Mouse (Mus musculus) cerebellum, postnatal 36 days (tissue): ENCODE results near the gene Emc8.
"Not testable (repeated sequence)": the region's sequence is repeated elsewhere in the genome, so short reads cannot be mapped to it uniquely, and the experiment has no call there.

Source experiments
- DNase-seq, 2 experiments: peaks; one replicate each; pipeline ENCODE4 v3.0.0; 2021 to 2022; ENCODE audit warnings: mixed read lengths in 2 of 2

Emc8 gene

DNA sequence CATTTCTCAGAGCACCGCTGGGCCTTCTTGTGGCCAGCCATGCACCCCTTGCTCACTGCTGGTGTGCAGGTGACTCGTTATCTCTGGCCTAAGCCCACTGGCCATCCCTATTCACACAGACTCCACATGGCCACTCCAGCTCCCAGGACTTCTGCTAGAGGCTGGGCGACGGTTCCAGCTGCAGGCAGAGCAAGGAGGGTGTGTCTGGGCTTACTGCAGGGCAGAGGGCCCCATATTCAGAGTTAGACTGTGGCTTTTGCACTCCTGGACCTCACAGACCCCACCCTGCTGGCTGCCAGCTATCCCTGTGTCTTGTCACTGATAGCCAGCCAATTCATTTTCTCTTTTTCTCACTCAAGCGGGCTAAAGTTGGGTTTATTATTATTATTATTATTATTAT lies 15.7 kb upstream of the Emc8 start:
- no peak for DNase-seq

DNA sequence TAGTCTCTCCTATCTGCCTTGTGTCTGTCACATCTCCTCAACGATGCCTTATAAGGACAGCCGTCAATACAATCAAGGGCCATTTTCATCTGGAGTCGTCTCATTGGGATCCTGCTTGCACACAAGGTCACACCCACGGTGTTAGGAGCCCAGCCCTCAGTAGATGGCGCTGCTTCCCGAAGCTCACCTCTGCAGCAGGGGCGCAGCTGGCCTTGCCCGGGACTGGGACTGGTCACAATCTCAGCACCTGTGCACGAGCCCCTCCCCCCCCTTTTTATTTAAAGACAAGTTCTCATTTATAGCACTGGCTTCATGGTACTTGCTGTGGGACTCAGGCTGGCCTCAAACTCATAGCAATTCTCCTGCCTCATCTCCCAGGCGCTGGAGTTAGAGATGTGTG lies 15.2 kb upstream of the Emc8 start:
- DNase-seq, result peak; percentile 41 to 63

DNA sequence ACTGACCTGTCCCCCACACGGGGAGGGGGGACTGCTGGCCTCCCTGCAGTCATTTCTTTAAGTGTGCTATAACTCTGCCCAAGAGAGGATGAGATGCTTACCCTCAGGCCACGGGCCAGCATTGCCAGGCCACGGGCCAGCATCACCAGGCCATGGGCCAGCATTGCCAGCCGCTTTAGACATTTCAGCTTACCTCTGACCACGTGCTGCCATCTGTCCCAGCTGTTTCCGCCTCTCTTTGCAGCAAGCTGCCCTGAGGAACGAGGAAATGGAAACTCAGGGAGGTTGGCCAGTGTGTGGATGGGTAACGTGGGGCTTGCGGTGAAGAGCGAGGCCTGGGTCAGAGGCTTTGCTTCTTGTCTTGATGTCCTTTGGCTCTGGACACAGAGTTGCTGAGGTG lies 12.7 kb upstream of the Emc8 start:
- DNase-seq, result no peak

DNA sequence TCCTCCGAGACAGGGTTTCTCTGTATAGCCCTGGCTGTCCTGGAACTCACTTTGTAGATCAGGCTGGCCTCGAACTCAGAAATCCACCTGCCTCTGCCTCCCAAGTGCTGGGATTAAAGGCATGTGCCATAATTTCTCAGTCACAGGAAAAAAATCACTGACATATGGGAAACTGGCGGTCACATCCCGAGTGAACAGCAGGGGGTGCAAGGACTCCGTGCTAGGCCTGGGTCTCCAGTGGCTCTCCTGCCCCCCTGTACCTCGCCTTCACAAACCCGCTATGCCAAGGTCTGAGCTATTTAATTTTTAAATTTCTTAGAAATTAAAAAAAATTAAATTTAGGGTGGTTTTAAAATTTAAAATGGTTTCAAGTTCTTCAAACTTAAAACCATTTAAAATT lies 12.0 kb upstream of the Emc8 start:
- not testable (repeated sequence) for DNase-seq

DNA sequence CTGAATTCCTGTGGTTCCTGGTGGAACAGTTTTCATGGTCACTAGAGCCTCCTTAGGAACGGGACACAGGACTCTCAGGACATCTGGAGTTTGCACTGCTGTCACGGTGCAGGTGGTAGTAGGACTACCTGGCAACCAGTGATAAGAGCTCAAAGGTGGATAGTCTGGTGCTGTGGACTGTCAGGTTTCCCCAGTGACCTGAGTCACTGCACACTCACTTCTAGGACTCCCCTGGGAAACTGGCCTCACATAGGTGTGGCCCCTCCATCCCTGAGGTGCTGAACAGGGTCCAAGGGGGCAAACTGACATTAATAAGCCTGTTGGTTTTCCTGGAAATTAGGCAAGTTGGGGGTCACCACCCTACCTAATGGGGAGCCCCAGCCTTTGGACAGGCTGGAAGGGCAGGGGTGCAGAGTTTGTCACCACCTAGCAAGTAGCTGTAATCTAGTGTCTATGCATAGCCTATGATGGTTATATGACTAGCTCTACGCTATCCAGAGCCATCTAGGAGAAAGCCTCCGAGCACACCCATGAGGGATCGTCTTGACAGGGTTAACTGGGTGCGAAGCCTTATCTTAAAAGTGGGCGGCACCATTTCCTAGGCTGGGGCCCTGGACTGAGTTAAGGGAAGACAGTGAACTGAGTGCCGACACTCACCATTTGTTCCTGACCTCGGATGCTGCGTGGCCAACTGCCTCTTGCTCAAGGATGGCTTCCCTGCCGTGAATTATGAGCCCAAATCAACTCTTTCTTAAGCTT lies 11.4 kb upstream of the Emc8 start:
- DNase-seq, result no peak

DNA sequence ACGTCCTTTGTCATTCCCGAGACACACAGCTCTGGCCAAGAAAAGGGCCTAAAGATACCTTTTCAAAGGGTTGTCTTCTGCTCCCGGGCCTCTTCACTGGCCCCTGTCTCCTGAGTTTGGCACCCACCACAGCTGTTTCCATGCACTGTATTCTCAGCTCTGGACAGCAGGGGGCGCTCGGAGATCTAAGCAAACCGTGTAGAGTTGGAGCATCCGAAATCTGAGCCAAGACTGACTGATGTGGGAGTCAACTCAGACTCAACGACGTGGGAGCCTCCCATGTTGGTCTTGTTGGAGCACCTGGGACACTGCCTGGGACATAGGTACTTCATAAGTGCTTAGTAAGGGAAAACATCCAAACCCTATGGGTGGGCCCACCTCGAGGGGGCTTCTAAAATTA lies 10.1 kb upstream of the Emc8 start:
- DNase-seq, result peak; percentile 81 to 84

DNA sequence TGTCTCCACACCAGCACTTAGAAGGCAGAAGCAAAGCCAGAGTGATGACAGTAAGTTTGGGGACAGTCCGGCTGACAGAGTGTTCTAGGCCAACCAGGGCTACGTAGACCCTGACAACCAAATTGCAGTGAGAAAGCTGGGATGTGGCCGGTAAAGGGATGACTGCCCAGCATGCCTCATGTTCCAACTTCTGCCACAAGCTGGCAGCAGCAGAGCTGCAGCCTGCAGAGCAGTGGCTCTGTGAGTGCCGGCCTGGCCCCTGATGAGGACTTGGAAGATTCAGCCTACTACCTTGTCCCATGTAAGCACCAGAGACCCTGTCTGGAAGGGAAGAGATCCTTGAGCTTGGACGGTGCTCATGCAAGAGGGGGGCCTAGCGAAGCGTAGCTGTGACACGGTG lies 7.3 kb upstream of the Emc8 start:
- DNase-seq, result no peak

DNA sequence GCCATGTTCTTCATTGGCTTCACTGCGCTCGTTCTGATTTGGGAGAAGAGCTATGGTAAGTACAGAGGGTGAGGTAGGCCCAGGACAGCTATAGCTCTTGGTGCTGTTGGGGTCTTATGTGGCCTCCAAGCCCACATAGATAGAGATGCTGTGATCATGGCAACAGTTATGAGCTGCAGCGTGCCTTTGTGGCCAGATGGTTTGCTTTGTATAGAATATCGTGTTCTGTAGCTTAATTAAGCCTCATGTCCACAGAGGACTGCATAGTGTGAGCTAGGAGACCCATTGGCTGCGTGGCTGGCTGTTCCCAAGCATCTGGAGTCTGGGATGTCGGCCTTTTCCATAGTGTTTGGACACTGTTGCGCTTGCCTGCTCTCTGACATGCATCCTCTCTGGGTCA lies 4.9 kb upstream of the Emc8 start:
- DNase-seq, result no peak

DNA sequence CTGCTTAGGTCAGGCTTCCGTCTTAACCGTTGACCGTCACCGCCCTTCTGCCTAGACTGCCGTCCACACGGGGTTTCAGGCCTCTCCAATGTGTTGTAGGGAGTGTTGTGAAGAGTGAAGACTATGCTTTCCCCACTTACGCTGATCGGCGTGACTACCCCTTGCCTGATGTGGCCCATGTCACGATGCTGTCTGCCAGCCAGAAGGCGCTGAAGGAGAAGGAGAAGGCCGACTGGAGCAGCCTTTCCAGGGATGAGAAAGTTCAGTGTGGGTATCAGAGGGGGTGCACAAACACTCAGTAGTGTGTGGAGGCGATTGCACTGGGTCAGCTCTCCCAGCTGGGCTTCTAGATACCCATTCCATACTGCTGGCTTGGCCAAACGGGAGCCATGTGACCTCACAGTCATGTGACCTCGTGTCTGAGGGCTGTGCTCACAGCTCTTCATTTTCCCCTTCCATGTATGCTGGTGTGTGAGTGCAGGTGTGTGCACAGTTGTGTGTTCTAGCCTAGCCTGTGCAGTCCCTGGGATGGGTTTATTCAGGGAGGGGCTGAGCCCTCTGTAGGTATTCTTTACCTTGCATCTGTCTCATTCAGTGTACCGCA lies 4.4 kb upstream of the Emc8 start:
- no peak for DNase-seq

DNA sequence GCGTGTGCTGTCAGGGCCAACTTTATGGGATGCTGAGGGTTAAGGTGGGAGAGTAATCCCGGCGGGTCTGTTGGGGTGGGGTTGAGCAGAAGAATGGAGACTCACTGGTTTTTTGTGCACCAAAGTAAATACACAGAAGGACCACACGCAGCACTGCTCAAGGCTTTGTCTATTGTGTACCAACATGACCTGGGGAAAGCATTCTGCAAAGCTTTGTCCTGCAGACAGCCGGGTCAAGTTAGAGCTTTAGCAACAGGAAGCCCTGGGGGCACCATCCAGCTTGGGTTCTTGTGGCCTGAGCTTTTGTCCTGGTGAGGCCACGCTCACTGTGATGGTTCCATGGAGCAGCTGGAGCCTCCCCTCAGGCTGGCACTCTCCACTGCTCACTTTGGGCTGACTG lies 3.4 kb upstream of the Emc8 start:
- no peak for DNase-seq

DNA sequence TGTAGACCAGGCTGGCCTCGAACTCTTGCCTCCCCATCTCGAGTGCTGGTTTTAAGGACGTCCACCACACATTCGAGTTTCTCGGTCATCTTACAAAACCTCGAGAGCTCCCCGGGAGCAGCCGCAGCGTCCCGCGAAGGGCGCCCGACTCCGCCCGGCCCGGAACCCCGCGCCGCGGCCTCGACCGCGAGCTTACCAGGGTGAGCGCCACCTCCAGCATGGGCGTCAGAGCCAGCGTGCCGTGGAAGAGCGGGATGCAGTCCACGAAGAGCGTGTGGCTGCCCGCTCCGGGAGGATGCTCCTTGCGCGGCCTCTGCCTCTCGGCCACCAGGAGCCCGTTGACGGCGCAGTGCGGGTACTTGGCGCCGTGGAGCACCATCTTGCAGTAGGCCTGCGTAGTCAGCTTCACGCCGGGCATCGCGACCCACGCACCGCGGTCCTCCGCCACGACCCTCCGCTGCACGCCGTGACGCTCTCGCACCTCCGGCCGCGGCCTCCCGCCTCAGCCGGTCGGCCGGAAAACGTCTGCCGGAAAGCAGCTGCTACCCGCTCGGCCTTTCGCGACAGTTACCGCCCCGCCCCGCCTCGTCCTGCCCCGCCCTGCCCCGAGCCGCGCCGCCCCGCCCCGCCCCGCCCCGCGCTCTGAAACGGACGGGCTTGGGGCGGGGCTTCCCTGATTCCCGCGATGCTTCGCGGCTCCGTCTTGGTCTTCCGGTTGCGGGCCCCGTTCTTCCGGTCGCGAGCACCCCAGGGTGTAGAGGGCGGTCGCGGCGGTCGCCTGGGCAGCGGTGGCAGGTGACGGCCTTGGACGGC lies 606 bp downstream of the Emc8 start, which contains the start of the genes Gm27021 and Cox4i1:
Gene Gm27021, minus strand, starts transcription at position 519 of the 813 bp plus-strand sequence.
Gene Cox4i1, plus strand, starts transcription at position 662 of the 813 bp plus-strand sequence.
- DNase-seq, result peak; percentile 90 to 95

DNA sequence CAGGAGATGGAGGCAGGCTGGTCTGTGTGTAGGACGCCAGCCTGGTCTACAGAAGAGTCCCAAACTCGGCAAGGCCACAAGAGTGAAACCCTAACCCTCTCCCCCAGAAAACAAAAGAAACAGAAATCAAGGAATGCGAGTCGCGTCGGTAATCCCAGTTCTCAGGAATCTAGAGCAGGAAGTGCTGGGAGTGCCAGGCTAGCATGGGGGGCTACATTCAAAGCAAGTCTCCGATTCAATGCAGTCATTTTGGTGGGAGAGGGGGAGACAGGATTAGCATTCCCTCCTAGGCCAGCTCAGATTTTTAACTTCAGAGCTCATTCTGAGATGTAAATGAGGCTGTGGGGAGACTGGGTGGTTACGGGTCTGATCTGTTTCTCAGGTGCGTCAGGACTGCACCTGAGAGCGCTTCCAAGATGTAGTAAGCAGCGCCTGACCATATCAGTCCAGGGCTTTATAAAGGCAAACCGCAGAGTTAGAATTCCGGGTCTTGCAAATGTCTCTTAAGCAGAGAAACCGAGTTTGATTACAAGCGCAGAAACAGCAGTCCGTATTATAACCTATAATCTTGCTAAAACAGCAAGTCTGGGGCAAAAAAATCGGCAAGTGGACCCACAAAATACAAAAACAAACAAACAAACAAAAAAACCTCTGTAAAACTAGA lies 1.4 kb downstream of the Emc8 start:
- DNase-seq, result no peak

DNA sequence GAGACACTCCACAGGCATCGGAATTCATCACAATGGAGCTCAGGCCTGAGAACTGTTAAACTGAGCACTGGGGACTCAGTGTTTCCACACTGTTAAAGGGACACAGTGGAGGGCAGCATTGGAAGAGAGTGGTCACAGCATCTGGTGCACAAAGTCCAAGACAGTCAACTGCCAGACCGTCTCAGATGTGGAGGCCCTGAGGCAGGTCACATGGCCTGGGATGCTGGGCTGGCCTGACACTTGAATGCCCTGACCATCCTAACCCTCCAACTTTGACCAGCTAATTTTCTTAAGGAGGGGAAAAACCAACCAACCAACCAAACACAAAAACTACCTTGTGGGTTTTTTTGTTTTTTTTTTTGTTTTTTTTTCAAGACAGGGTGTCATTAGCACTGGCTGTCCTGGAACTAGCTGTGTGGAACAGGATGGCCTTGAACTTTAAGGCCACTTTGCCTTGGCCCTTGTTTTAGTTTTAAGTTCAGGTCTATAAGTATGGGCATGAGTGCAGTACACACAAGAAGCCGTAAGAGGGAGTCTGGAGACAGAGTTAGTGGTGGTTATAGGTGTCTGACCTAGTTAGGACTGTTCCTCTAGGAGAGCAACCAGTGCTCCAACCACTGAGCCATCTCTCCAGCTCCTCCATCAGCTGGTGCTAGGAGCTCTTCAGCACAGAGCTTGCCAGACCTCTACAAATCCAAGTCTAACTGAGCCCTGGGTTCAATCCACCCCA lies 2.5 kb downstream of the Emc8 start:
- no peak for DNase-seq

DNA sequence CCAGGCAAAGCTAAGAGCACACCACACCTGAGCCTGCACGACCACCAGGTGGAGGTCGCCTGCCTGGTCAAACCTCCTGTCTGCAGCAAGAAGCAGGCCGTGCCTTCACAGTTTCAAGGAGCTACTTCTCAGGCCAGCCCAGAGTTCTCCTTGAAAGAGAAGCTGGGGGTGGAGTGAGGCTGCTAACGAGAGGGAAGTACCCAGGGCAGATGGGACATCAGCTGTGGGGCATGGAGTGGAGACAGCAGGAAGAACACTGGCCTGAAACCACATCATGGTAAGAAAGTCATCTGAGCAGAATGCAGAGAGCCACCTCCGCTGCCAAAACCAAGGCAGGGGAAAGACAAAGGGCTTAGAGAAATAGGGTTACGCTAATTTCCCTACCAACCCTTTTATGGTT lies 3.8 kb downstream of the Emc8 start:
- no peak for DNase-seq

DNA sequence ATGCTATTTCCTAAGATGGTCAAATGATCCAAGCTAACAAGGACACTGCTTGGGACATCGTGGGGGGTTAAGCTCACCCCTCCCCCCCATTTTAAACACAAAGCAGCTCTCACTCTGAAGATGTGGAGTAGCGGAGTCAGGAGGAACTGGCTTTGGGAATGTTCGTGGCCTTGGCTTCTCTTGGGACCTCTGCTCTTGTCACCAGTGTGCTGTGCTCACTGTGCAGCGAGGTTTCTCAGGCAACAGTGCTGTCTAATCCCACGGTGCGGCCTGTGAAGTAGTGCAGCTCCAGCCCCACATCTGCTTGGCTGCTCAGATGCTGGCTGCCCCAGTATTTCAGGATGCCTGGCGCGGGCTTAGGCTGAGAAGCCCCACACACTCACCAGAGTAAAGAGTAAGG lies 11.0 kb downstream of the Emc8 start:
- no peak for DNase-seq

DNA sequence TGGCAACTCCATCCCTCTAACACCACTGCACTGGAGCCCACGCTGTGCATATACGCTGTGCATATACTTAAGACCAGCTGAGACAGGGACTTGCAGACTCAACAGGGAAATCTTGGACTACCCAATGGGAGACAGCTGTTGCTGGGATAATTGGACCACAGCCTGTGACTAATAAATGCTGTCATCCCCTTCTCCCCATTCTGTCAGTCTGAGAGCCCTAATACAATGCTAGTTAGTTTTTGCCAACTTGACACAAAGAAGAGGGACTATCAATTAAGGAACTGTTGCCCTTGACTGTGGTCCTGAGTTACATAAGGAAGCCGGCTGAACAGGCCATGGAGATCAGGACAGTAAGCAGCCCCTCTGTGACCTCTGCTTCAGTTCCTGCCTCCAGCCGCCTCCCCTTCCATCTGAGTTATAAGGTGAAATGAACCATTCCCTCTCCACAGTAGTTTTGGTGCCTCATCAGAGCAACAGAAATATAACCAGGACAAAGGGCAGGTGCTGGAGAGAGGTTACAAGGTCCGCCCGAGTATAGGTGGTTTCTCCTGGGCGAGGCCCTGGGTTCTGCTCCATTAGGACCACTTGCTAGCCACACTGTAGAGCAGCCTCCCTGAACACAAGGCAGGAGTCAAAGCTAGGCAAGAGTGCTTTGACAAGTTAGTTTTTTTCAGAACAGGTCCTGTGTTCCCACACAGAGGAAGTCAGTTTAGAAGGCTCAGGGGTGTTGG lies 11.9 kb downstream of the Emc8 start:
- DNase-seq, result no peak

DNA sequence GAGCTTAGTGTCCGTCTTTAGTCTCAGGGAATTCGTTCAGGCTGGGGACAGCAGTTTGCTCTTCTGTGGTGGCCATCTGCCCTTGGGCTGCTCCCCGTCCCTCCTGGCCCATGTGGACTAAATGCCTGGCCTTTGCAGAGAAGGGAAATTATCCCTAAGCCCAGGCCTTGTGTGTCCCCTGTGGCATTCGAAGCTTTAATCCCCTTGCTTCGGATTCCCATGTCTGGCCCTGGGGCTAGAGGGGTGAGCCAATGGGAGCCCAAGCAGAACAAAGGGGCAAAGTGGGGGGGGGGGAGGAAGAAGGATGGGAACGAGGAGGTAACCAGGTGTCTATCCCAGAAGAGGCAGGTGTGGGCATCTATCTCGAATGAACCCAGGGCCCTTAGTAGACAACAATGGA lies 20.8 kb downstream of the Emc8 start, which contains the start of gene 1190005I06Rik:
Gene 1190005I06Rik, minus strand, starts transcription at position 101 of the 400 bp plus-strand sequence.
- DNase-seq, result no peak

DNA sequence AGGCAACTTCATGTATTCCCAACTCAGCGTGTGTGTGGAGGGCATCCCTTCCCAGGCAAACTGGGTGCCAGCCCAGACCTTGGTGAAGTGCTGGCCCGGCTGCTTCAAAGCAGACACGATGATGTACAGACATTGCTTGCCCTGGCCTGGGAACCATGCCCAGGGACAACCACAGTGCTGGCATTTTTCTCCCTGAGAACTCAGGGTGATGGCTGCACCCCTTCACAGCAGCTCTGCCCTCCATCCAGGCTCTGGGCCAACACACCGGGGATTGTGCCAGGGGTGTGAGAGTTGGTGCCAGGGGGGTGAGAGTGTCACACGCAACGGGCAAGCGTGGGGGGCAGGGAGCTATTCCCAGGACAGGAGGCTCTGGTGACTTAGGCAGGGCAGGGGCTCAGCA lies 23.7 kb downstream of the Emc8 start:
- DNase-seq, result peak; percentile 53 to 61

DNA sequence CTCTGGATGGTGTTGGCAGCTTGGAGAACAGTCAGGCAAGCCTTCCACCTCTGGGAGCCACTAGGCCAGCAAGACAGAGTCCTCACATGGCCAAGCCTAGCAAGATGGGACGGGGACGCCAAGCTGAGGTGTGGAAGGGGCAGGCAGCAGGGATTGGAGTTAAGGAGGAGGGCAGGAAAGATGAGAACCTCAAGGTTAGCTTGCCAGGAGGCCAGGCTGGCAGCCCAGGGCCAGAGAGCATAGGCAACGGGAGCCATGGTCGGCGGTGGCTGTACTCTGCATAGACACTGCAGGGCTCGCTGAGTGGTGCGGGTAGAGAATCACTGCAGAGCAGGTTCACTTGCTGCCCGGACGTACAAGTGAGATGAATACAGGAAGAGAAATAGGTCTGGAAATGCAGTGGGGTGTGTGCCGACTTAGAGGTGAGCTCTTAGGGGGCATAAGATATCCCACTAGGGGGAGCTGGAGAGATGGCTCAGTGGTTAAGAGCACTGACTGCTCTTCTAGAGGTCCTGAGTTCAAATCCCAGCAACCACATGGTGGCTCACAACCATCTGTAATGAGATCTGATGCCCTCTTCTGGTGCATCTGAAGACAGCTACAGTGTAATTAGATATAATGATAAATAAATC lies 26.2 kb downstream of the Emc8 start:
- no peak for DNase-seq

DNA sequence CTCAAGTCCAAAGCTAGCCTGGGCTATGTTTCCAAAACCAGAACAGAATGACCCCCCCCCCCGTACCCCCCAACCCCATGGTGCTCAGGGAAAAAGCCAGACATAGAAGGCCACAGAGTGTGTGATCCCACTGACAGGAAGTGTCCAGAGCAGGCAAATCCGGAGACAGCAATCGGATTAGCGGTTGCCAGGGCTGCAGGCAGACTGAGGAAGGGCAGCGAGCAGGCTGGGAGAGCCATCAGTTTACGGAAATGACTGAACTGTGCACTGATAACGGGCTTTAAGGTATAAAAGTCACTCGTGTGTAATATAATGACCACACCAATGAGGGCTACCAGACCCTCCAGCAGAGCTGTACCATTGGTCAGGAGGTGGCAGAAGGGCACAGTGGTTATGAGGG lies 27.1 kb downstream of the Emc8 start:
- DNase-seq, result no peak

DNA sequence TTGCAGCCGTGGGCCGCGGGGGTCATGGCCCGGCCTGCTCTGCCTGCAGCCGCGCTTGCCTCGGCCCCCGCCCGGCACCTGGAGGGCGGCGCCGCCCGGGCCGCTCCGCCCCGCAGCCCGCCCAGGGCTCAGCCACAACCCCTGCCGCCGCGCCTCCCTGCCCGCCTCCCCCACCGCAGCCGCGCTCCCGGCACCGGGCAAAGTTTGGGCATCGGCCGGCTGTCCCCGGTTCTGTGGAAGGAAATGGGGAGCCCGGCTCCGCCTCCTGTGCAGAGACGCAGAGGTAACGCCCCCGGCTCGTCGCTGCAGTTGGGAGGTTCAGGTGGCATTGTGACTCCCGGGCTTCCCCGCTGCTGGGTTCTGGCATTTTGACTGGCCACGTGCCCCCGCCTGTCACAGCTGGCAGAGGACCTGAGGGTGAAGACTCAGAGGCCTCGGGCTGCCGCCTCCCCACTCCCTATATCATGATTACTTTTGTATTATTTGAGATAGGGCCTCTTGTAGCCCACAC lies 34.0 kb downstream of the Emc8 start:
- DNase-seq, result peak; percentile 17 to 31
